Mouse (Mus musculus) midbrain, postnatal 0 days (tissue): ENCODE data around the gene A930004D18Rik. TPM values are rescaled to one million over a fixed set of nuclear protein-coding genes. Genes with fewer than 3 reads are reported as not detected.

ENCODE experiments used
- ATAC-seq: fragments of 200-750 bp; cut with Nextera tagmentation; 2 replicates; pipeline ENCODE4 v1.8.0; 2017; ENCODE audit warnings: moderate number of reproducible peaks, mild to moderate bottlenecking, moderate TSS enrichment, moderate library complexity; ENCODE audit not compliant: low FRiP score
- DNase-seq: peaks from one replicate; pipeline ENCODE4 v3.0.0-alpha.2; 2015; ENCODE audit warnings: low spot score
- H3K27ac ChIP-seq: fragments of 300-500 bp; sonication (generic); 2 replicates; pipeline ENCODE4 v1.5.1; 2014; ENCODE audit warnings: low read depth, mild to moderate bottlenecking, low read length, mixed read lengths
- H3K27me3 ChIP-seq: fragments of 300-500 bp; sonication (generic); 2 replicates; pipeline ENCODE4 v1.6.1; 2014; ENCODE audit warnings: low read length, control low read depth, mixed read lengths; ENCODE audit not compliant: insufficient read depth
- H3K36me3 ChIP-seq: fragments of 300-500 bp; sonication (generic); 2 replicates; pipeline ENCODE4 v1.6.1; 2014; ENCODE audit warnings: low read length, control low read depth, mixed read lengths; ENCODE audit not compliant: insufficient read depth
- H3K4me1 ChIP-seq: fragments of 300-500 bp; sonication (generic); 2 replicates; pipeline ENCODE4 v1.6.1; 2014; ENCODE audit warnings: mild to moderate bottlenecking, control low read depth, antibody characterized with exemption, low read length, mixed read lengths; ENCODE audit not compliant: insufficient read depth
- H3K4me2 ChIP-seq: fragments of 300-500 bp; sonication (generic); 2 replicates; pipeline ENCODE4 v1.6.1; 2014; ENCODE audit warnings: low read depth, mild to moderate bottlenecking, low read length, mixed read lengths; ENCODE audit not compliant: poor library complexity, severe bottlenecking
- H3K4me3 ChIP-seq: fragments of 300-500 bp; sonication (generic); 2 replicates; pipeline ENCODE4 v1.5.1; 2014; ENCODE audit warnings: low read depth, mild to moderate bottlenecking, low read length, moderate library complexity
- H3K9ac ChIP-seq: fragments of 300-500 bp; sonication (generic); replicated peaks from 2 replicates; pipeline ENCODE4 v1.6.1; 2014; ENCODE audit warnings: mild to moderate bottlenecking, low read length, moderate library complexity, mixed read lengths; ENCODE audit not compliant: poor library complexity, severe bottlenecking
- H3K9me3 ChIP-seq: fragments of 300-500 bp; sonication (generic); 2 replicates; pipeline ENCODE4 v1.6.1; 2016; ENCODE audit warnings: low read length, control low read depth
- CTCF ChIP-seq: IDR thresholded peaks from 2 replicates; pipeline ENCODE4 v1.5.1; 2016; ENCODE audit warnings: antibody characterized with exemption, mild to moderate bottlenecking
- WGBS: fragments of 180-500 bp; shearing (Covaris S2); extraction: QIAGEN DNeasy Blood & Tissue Kit; methylation state at CpG from one replicate; pipeline ENCODE4 v1.1.7; 2014; 5-methylcytosine and 5-hydroxymethylcytosine counted together
- polyA plus RNA-seq: library from polyadenylated mRNA; unstranded; fragments of >200 nt; fragmentation: Nextera tagmentation; extraction: Ambion mirVana; gene quantifications from 2 replicates; pipeline ENCODE4 v1.2.1, GENCODE M21; 2015
- total RNA-seq: library from RNA; depleted of rRNA; stranded (reverse); fragments of >200 nt; gene quantifications from 2 replicates; pipeline ENCODE4 v1.2.3, GENCODE M21; 2014

A930004D18Rik gene
- total and polyA plus RNA-seq, 2 experiments from 2014 or later: 3.6 to 10.3 TPM

GRCm38 (mm10) chr2:18050541-18050985, 13.0 kb upstream of the A930004D18Rik start:
- DNase-seq (no peak), ATAC-seq (no peak)
- 23% methylated on average over 10 of the region's 10 CpGs for WGBS
- H3K9ac ChIP-seq: no peak overlapping the region
- peak overlapping the region; percentile 19; the same call in 1 of the 2 replicates for H3K27ac ChIP-seq
- peak overlapping the region; percentile 80 for H3K4me2 ChIP-seq
- no peak for TF ChIP-seq CTCF
- no peaks in the 10 kb centered on the region for H3K36me3 ChIP-seq
- H3K9me3 ChIP-seq: no peaks in the 10 kb centered on the region
- H3K27me3 ChIP-seq: no peaks in the 10 kb centered on the region
- H3K4me3 ChIP-seq: peak overlapping the region; percentile 1; the same call in 1 of the 2 replicates
- H3K4me1 ChIP-seq: peaks cover 8% of the 10 kb centered on the region; the same call in 1 of the 2 replicates

DNA sequence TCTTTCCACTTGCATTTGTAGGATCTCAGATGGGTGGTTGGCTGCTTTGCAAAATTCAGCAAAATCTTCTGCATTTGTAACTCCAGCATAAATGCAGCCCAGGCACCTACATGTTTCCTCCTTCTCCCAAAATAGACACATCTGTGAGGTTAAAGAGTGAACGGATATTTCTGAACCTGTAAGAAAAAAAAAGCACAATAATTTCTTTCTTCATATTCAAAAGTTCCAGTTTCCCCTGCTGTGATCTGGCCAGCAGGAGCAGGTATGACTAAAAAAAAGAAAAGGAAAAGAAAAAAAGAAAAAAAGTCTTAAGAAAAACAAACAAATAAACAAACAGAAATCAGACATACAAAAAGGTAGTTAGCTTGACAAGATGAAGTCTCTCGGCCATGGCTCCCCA, 12.5 kb upstream of the A930004D18Rik start:
- Histone ChIP-seq H3K4me3 (peak overlapping the region; percentile 86; the same call in 1 of the 2 replicates), H3K9ac (no peak overlapping the region), H3K27me3 (no peaks in the 10 kb centered on the region), H3K36me3 (no peaks in the 10 kb centered on the region), H3K9me3 (no peaks in the 10 kb centered on the region), H3K4me2 (peak overlapping the region; percentile 80), H3K4me1 (peaks cover 8% of the 10 kb centered on the region; the same call in 1 of the 2 replicates), H3K27ac (peak overlapping the region; percentile 97)
- no peak for DNase-seq
- WGBS: 28% methylated on average over 2 of the region's 2 CpGs
- no peak for ATAC-seq
- TF ChIP-seq CTCF: no peak

- no peak for DNase-seq
- no peak for TF ChIP-seq CTCF
- no peak for ATAC-seq
- Histone ChIP-seq H3K4me2 (peak overlapping the region; percentile 80), H3K9me3 (no peaks in the 10 kb centered on the region), H3K27me3 (no peaks in the 10 kb centered on the region), H3K36me3 (no peaks in the 10 kb centered on the region), H3K9ac (peak overlapping the region; percentile 97; the same call in 1 of the 2 replicates), H3K4me3 (peak overlapping the region; percentile 86), H3K27ac (peak overlapping the region; percentile 97), H3K4me1 (peaks cover 9% of the 10 kb centered on the region)
- WGBS: 13% methylated on average over 11 of the region's 11 CpGs
Measured at GRCm38 (mm10) chr2:18049279-18049821, 11.8 kb upstream of the A930004D18Rik start.

DNA sequence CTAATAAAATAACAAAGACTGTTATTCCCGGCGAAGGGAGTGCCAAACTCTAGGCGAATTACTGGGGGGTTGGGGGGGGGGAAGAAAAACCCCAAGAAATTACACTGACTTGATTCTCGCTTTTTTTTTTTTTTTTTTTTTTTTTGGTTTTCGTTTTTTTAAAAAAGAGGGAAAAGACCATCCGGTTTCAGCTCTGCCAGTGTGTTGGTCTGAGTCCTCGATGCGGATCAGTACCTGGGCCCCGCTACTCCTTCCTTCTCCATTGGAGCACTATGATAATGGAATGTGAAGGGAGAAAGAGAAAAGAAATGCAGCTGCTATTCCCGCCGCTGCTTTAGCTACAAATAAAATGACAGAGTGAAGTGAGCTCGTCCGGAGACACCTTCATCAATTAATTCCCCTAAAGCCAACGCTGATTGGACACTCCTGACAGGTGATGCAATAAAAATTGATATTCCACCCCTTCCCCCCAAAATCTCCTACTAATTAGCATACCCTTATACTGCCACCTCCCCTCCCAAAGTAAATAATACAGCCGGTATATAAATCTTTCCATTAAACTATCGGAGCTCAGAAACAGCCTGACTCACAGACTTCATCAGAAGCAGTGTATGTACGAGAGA, 11.0 kb upstream of the A930004D18Rik start, which contains the start of gene Skida1:
Gene Skida1 (minus strand): TSS at position 599 of the 623 bp plus-strand sequence.
- no peaks in the 10 kb centered on the region for H3K36me3 ChIP-seq
- WGBS: under 1% methylated on average over 17 of the region's 17 CpGs
- peak within 1 kb of the TSS; percentile 80 for H3K4me2 ChIP-seq
- DNase-seq (peak; percentile 86), ATAC-seq (peak; percentile 45)
- no peaks in the 10 kb centered on the region for H3K27me3 ChIP-seq
- peak within 1 kb of the TSS; percentile 97 for H3K9ac ChIP-seq
- no peaks in the 10 kb centered on the region for H3K9me3 ChIP-seq
- no peak for TF ChIP-seq CTCF
- H3K27ac ChIP-seq: peak within 1 kb of the TSS; percentile 97
- H3K4me1 ChIP-seq: peaks cover 12% of the 10 kb centered on the region
- H3K4me3 ChIP-seq: peak within 1 kb of the TSS; percentile 86

DNA sequence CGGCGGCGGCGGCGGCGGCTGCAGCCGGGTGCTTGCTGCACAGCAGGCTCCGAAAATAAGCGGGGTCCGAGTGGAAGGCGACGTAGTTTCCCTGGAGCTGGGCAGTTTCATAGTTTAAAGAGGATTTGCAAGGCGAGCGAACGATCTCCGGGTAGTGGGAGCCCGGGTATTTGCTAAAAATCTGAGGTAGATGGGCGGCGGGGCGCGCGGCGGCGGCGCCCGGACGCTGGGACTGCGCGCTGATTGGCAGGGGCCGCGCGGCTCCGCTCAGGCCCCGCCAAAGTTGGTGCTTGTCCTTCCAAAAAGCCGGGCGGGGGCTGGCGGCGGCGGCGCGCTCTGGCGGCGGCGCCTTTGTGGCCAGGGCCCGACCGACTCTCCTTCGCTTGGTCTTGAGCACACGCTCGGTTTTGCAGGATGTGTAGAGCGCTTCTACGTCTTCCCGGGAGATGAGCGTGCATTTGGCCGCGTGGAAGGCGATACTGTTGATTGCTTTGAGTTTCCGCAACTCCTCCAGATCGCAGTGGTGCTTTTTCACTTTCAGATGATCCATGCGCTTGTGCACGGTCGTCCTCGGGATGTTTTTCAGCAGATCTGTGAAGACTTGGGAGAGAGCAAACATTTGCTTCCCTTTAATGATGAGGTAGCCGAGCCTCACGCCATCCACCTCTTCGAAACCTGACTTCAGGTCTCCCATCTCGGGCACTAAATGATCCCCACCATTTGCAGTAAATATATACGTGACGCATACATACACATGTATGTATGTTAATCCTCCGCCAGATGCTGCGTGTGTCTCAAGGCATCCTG, 10.3 kb upstream of the A930004D18Rik start:
- H3K4me3 ChIP-seq: peak overlapping the region; percentile 86
- peak overlapping the region; percentile 80 for H3K4me2 ChIP-seq
- no peaks in the 10 kb centered on the region for H3K9me3 ChIP-seq
- H3K27me3 ChIP-seq: no peaks in the 10 kb centered on the region
- peaks cover 12% of the 10 kb centered on the region for H3K4me1 ChIP-seq
- peak; percentile 87 for ATAC-seq
- H3K36me3 ChIP-seq: no peaks in the 10 kb centered on the region
- H3K9ac ChIP-seq: peak overlapping the region; percentile 97
- TF ChIP-seq CTCF: no peak
- under 1% methylated on average over 55 of the region's 70 CpGs for WGBS
- peak; percentile 86 for DNase-seq
- peak overlapping the region; percentile 97 for H3K27ac ChIP-seq
